Mouse (Mus musculus): Measurements from ENCODE around the gene Tmem233.

- TF ChIP-seq EP300 (optimal IDR thresholded peaks at IDR 0.05) (no peak), CTCF (IDR thresholded peaks at IDR 0.05; ENCODE audit: low read depth) (no peak)
These were observed 79.2 kb downstream of the Tmem233 start for GRCm38 (mm10) chr5:116003825-116004224.

Data from stomach, postnatal 0 days (tissue).